Mouse (Mus musculus): ENCODE results near the gene Ndufs3.

DNA sequence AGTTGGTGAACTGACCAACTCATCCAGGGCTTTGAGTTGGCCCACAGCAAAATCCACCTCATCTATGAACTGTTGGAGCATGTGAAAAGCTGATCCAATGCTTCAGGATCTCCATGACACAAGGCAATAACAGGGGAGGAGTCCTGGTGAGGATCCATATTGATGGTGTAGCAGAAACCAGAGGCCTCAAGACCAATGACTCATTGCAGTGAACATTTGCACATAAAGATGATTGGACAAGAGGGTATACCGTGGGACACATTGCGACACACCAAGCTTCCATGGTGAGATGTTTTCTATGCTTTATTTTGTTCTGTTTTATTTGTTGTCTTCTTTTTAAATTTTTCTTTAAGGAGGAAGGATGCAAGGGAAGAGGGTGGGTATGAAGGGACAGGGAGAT is 18.0 kb upstream of the Ndufs3 start:
- TF ChIP-seq CTCF (IDR thresholded peaks at IDR 0.05; ENCODE audit: low read depth) = no peak
- TF ChIP-seq EP300 (IDR thresholded peaks at IDR 0.05; ENCODE audit: low read depth) = no peak

Data from liver, embryonic 14.5 days (tissue).